Mouse (Mus musculus): ENCODE measurements around the gene Cyp2w1.
"Not testable (repeated sequence)": the region's sequence is repeated elsewhere in the genome, so short reads cannot be mapped to it uniquely, and the experiment has no call there.

Cyp2w1 gene

GRCm38 (mm10) chr5:139332590-139333272 lies 19.7 kb upstream of the Cyp2w1 start:
- no peak for DNase-seq (ENCODE audit: low read depth)

GRCm38 (mm10) chr5:139333301-139334013 lies 19.0 kb upstream of the Cyp2w1 start:
- no peak for DNase-seq (ENCODE audit: low read depth)

GRCm38 (mm10) chr5:139334394-139334793 lies 18.0 kb upstream of the Cyp2w1 start:
- DNase-seq (ENCODE audit: low read depth): not testable (repeated sequence)

GRCm38 (mm10) chr5:139335634-139336033 lies 16.8 kb upstream of the Cyp2w1 start:
- DNase-seq (ENCODE audit: low read depth): no peak

- DNase-seq (ENCODE audit: low read depth): no peak
Observed at GRCm38 (mm10) chr5:139337826-139338370, 14.5 kb upstream of the Cyp2w1 start.

GRCm38 (mm10) chr5:139338403-139338802 lies 14.0 kb upstream of the Cyp2w1 start:
- DNase-seq (ENCODE audit: low read depth): no peak

GRCm38 (mm10) chr5:139338891-139339290 lies 13.5 kb upstream of the Cyp2w1 start:
- no peak for DNase-seq (ENCODE audit: low read depth)

GRCm38 (mm10) chr5:139344021-139344686 lies 8.3 kb upstream of the Cyp2w1 start:
- peak; percentile 90 for DNase-seq (ENCODE audit: low read depth)

- peak; percentile 95 for DNase-seq (ENCODE audit: low read depth)
Observed at GRCm38 (mm10) chr5:139344687-139345363, 7.6 kb upstream of the Cyp2w1 start.

- DNase-seq (ENCODE audit: low read depth): no peak
Observed at GRCm38 (mm10) chr5:139345364-139345714, 7.1 kb upstream of the Cyp2w1 start.

- no peak for DNase-seq (ENCODE audit: low read depth)
Observed at GRCm38 (mm10) chr5:139347225-139347624, 5.2 kb upstream of the Cyp2w1 start.

- no peak for DNase-seq (ENCODE audit: low read depth)
Observed at GRCm38 (mm10) chr5:139349713-139350112, 2.7 kb upstream of the Cyp2w1 start.

GRCm38 (mm10) chr5:139351134-139351533 lies 1.3 kb upstream of the Cyp2w1 start, which contains the start of gene Cox19:
Gene Cox19 (minus strand): TSS chr5:139351418.
- no peak for DNase-seq (ENCODE audit: low read depth)

GRCm38 (mm10) chr5:139351628-139352027 lies 789 bp upstream of the Cyp2w1 start:
- DNase-seq (ENCODE audit: low read depth): no peak

- peak; percentile 77 for DNase-seq (ENCODE audit: low read depth)
Observed at GRCm38 (mm10) chr5:139353496-139353895, 1.1 kb downstream of the Cyp2w1 start.

- DNase-seq (ENCODE audit: low read depth): no peak
Observed at GRCm38 (mm10) chr5:139353946-139354345, 1.5 kb downstream of the Cyp2w1 start.

- peak; percentile 82 for DNase-seq (ENCODE audit: low read depth)
Observed at GRCm38 (mm10) chr5:139355235-139355772, 2.9 kb downstream of the Cyp2w1 start.

GRCm38 (mm10) chr5:139358653-139359052 lies 6.2 kb downstream of the Cyp2w1 start:
- peak; percentile 53 for DNase-seq (ENCODE audit: low read depth)

- no peak for DNase-seq (ENCODE audit: low read depth)
Observed at GRCm38 (mm10) chr5:139359244-139359643, 6.8 kb downstream of the Cyp2w1 start.

GRCm38 (mm10) chr5:139363858-139364257 lies 11.4 kb downstream of the Cyp2w1 start:
- no peak for DNase-seq (ENCODE audit: low read depth)

- peak; percentile 93 for DNase-seq (ENCODE audit: low read depth)
Observed at GRCm38 (mm10) chr5:139364260-139364910, 12.0 kb downstream of the Cyp2w1 start.

Data from naive thymus-derived CD4-positive, alpha-beta T cell, adult 2 months (primary cell).